Mouse (Mus musculus): ENCODE results near the gene Lsamp. TPM values are rescaled to one million over a fixed set of nuclear protein-coding genes. Genes with fewer than 3 reads are reported as not detected.

Lsamp gene
- total and polyA plus RNA-seq, 3 experiments = 0.97 to 2.3 (median 1.1) TPM

DNA sequence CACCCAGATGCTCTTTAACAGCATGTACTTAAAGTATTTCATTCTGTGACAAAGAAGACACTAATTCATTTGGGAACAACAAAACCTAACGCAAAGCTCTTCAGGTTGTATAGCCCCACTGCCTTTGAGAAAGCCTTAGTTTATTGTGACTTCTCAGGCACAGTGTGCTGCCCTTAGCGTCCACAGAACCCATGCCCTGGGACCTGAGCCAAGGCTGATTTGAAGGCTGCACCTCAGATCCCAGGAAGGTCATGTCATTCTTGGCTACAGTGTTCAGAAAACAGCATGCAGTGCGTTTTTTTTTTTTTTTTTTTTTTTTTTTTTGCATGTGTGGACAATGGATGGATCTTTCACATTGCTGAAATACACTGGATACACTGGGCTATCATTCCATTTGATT, 210.2 kb downstream of the Lsamp start:
- intact Hi-C loops (cut with DNase I) = no loop called here
- DNase-seq = no peak
- Histone ChIP-seq H3K36me3 (ENCODE audit: control insufficient read depth, insufficient read depth, low read length) (no peaks in the 10 kb centered on the region), H3K9ac (ENCODE audit: low read depth, low read length) (no peak overlapping the region), H3K4me3 (no peak overlapping the region), H3K27me3 (ENCODE audit: control insufficient read depth, insufficient read depth, low read length) (no peaks in the 10 kb centered on the region), H3K27ac (no peak overlapping the region), H3K79me2 (replicated peaks; ENCODE audit: control insufficient read depth, insufficient read depth, low read length) (no peaks in the 10 kb centered on the region), H3K4me1 (ENCODE audit: control insufficient read depth, insufficient read depth, low read length) (no peaks in the 10 kb centered on the region)
- TF ChIP-seq CTCF (IDR thresholded peaks at IDR 0.05) (no peak), EP300 (IDR thresholded peaks at IDR 0.05; ENCODE audit: insufficient read depth, low read depth, low read length) (no peak), POLR2A (IDR thresholded peaks at IDR 0.05; ENCODE audit: insufficient read depth, low read depth, low read length) (no peak)
- 35% methylated on average over 3 of the region's 3 CpGs for WGBS

DNA sequence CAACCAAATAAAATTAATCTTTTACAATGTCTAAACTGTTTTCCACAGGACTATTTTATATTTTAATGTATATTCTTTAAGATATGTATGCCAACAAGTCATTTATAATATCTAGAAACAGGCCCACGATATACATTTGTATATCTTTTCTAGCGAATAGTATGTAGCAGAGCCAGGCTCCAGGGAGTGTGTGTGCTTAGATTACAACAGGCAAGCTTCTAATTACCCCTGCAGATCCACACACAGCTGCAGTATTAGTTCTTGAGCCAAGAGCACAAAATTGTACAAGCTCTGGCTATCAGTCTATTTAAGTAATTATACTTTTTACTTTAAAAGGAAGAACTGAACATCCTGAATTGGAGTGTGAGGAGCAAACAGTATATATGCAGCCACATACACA, 210.7 kb downstream of the Lsamp start:
- no peaks in the 10 kb centered on the region for H3K36me3 ChIP-seq (ENCODE audit: control insufficient read depth, insufficient read depth, low read length)
- no peak overlapping the region for H3K4me3 ChIP-seq
- no peaks in the 10 kb centered on the region for H3K27me3 ChIP-seq (ENCODE audit: control insufficient read depth, insufficient read depth, low read length)
- intact Hi-C loops (cut with DNase I) = no loop called here
- no peaks in the 10 kb centered on the region for H3K4me1 ChIP-seq (ENCODE audit: control insufficient read depth, insufficient read depth, low read length)
- WGBS = 63% methylated on average over 2 of the region's 2 CpGs
- TF ChIP-seq EP300 (IDR thresholded peaks at IDR 0.05; ENCODE audit: insufficient read depth, low read depth, low read length) = no peak
- TF ChIP-seq POLR2A (IDR thresholded peaks at IDR 0.05; ENCODE audit: insufficient read depth, low read depth, low read length) = no peak
- TF ChIP-seq CTCF (IDR thresholded peaks at IDR 0.05) = no peak
- no peaks in the 10 kb centered on the region for H3K79me2 ChIP-seq (replicated peaks; ENCODE audit: control insufficient read depth, insufficient read depth, low read length)
- no peak for DNase-seq
- no peak overlapping the region for H3K27ac ChIP-seq
- H3K9ac ChIP-seq (ENCODE audit: low read depth, low read length) = no peak overlapping the region

DNA sequence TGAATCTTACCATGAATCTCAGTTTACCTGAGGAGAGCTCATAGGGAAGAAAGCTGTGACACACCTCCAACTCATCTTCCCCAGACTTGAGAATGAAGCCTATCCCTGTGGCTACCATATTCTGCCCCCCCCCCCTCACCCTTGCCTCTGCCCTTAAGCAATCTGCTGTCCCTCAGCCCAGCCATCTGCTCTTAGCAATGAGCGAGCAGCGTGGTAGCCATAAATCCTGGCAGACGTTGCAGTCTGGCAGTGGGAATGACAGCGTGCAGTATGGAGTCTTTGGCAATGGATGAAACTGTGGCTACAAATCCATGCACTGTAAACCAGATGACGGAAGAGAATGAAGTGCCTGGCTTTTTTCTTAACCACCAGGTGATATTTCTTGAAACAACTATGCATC, 244.5 kb downstream of the Lsamp start:
- no peak overlapping the region for H3K27ac ChIP-seq
- no peak for DNase-seq
- WGBS = 69% methylated on average over 5 of the region's 5 CpGs
- H3K9ac ChIP-seq (ENCODE audit: low read depth, low read length) = no peak overlapping the region
- intact Hi-C loops (cut with DNase I) = no loop called here
- no peaks in the 10 kb centered on the region for H3K36me3 ChIP-seq (ENCODE audit: control insufficient read depth, insufficient read depth, low read length)
- H3K4me3 ChIP-seq = no peak overlapping the region
- H3K27me3 ChIP-seq (ENCODE audit: control insufficient read depth, insufficient read depth, low read length) = no peaks in the 10 kb centered on the region
- H3K4me1 ChIP-seq (ENCODE audit: control insufficient read depth, insufficient read depth, low read length) = no peaks in the 10 kb centered on the region
- no peak for TF ChIP-seq EP300 (IDR thresholded peaks at IDR 0.05; ENCODE audit: insufficient read depth, low read depth, low read length)
- TF ChIP-seq CTCF (IDR thresholded peaks at IDR 0.05) = no peak
- TF ChIP-seq POLR2A (IDR thresholded peaks at IDR 0.05; ENCODE audit: insufficient read depth, low read depth, low read length) = no peak
- H3K79me2 ChIP-seq (replicated peaks; ENCODE audit: control insufficient read depth, insufficient read depth, low read length) = no peaks in the 10 kb centered on the region

DNA sequence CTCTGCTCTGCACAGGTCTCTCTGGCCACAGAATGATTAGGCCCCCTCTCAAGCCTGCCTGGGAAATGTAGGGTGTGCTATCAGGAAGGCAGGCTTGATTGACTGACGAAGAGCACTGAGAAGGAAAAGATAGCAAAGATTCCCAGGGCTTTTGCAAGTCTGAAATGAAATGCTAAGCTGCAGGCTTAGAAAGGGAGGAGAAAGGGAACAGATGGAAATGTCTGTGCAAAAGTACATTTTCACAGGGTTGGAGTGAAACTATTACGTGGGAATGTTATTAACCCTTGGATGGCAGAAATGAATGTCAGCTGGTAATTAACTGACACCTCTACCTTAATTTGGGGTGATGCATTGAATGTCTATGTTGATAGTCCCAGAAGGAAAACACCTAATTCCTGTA, 248.9 kb downstream of the Lsamp start:
- no peak overlapping the region for H3K4me3 ChIP-seq
- H3K4me1 ChIP-seq (ENCODE audit: control insufficient read depth, insufficient read depth, low read length) = no peaks in the 10 kb centered on the region
- H3K9ac ChIP-seq (ENCODE audit: low read depth, low read length) = no peak overlapping the region
- no peaks in the 10 kb centered on the region for H3K79me2 ChIP-seq (replicated peaks; ENCODE audit: control insufficient read depth, insufficient read depth, low read length)
- no peak for DNase-seq
- TF ChIP-seq CTCF (IDR thresholded peaks at IDR 0.05) (no peak), EP300 (IDR thresholded peaks at IDR 0.05; ENCODE audit: insufficient read depth, low read depth, low read length) (no peak), POLR2A (IDR thresholded peaks at IDR 0.05; ENCODE audit: insufficient read depth, low read depth, low read length) (no peak)
- no peaks in the 10 kb centered on the region for H3K27me3 ChIP-seq (ENCODE audit: control insufficient read depth, insufficient read depth, low read length)
- WGBS = 27% methylated on average over 2 of the region's 2 CpGs
- no peak overlapping the region for H3K27ac ChIP-seq
- no peaks in the 10 kb centered on the region for H3K36me3 ChIP-seq (ENCODE audit: control insufficient read depth, insufficient read depth, low read length)
- intact Hi-C loops (cut with DNase I) = no loop called here

DNA sequence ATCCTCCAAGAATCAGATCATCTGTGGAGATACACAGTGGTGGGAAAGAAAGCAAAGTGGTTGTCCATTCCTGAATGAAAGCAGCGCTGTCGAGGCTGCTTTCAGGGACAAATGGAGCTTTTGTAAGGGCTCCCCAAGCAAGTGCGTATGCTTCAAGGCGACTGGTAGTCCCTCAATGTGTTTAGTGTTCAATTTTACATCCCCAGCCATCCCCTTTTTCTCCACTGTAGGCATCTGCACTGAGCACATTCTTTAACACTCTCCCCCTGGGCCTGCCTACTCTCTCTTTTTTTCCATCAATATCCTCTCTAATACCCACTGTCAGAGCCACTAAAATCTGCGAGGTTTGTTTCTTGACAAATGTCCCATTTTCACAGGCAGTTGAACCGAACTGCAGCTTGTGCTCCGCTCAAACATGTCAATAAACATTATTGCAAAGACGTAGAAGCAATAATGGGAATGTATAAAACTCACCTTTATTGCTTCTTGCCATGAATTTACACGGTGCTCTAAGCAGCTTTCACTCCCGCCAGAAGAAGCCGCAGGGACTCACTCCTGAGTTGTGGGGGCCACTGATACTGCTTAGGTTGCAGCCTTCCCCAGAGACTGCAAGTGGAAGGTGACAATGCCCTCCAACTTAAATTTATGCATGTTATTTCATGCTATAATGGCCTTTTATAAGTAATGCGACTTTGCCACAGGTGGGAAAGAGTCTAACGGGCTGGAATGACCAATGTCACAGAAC, 250.2 kb downstream of the Lsamp start:
- Histone ChIP-seq H3K27ac (no peak overlapping the region), H3K79me2 (replicated peaks; ENCODE audit: control insufficient read depth, insufficient read depth, low read length) (no peaks in the 10 kb centered on the region), H3K4me3 (no peak overlapping the region), H3K4me1 (ENCODE audit: control insufficient read depth, insufficient read depth, low read length) (no peaks in the 10 kb centered on the region), H3K9ac (ENCODE audit: low read depth, low read length) (no peak overlapping the region), H3K36me3 (ENCODE audit: control insufficient read depth, insufficient read depth, low read length) (no peaks in the 10 kb centered on the region), H3K27me3 (ENCODE audit: control insufficient read depth, insufficient read depth, low read length) (no peaks in the 10 kb centered on the region)
- intact Hi-C loops (cut with DNase I) = no loop called here
- WGBS = 74% methylated on average over 13 of the region's 13 CpGs
- no peak for DNase-seq
- TF ChIP-seq CTCF (IDR thresholded peaks at IDR 0.05) (no peak), EP300 (IDR thresholded peaks at IDR 0.05; ENCODE audit: insufficient read depth, low read depth, low read length) (no peak), POLR2A (IDR thresholded peaks at IDR 0.05; ENCODE audit: insufficient read depth, low read depth, low read length) (no peak)

DNA sequence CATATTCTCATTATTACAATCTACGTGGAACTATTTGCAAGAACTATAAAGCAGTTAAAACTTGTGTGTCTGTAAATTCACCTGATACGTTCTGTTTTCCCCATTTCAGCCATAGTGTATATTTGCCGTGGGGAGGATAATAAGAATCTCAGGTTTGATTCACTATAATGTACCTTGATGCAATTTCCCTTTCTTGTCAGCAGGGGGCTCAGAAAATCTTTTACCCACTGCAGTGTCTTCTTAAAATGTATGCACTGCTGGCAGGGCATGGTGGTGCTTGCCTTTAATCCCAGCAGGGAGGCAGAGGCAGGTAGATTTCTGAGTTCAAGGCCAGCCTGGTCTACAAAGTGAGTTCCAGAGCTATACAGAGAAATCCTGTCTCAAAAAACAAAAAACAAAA, 287.7 kb downstream of the Lsamp start:
- no peak for DNase-seq
- Histone ChIP-seq H3K79me2 (replicated peaks; ENCODE audit: control insufficient read depth, insufficient read depth, low read length) (no peaks in the 10 kb centered on the region), H3K9ac (ENCODE audit: low read depth, low read length) (no peak overlapping the region), H3K36me3 (ENCODE audit: control insufficient read depth, insufficient read depth, low read length) (no peaks in the 10 kb centered on the region), H3K27me3 (ENCODE audit: control insufficient read depth, insufficient read depth, low read length) (no peaks in the 10 kb centered on the region), H3K4me1 (ENCODE audit: control insufficient read depth, insufficient read depth, low read length) (no peaks in the 10 kb centered on the region), H3K4me3 (no peak overlapping the region), H3K27ac (no peak overlapping the region)
- peak; percentile 46 for TF ChIP-seq CTCF (IDR thresholded peaks at IDR 0.05)
- no peak for TF ChIP-seq POLR2A (IDR thresholded peaks at IDR 0.05; ENCODE audit: insufficient read depth, low read depth, low read length)
- 66% methylated on average over 3 of the region's 3 CpGs for WGBS
- intact Hi-C loops (cut with DNase I) = no loop called here
